Comparison of ENCODE assay signal across 22 mouse cellular contexts in the genomic region with DNA sequence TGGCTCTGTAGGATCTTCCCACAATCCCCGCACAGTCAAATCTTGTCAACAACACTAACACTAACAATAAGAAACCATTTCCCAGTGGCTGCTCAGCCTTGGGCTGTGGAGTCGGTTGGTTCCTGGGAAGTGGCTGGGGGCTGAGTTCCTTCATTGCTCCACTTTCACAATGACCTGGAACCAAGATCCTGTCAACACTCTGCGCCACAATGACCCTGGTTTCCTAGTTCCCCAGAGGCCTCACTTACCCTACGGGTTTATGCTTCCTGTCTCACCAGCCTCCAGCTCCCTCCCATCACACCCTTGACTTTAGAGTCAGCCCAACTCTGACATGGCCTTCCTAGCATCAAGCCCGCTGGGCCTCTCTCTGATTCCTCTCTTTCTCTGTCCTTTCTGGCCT.
"Had no signal": no experiment of that assay in that cellular context is flagged by ENCODE, and none has a peak within 500 bp of the region (broad histone marks: within the 10 kb centered on the region; RNA-seq: fewer than 3 reads in every experiment).

No protein-coding gene starts in this region.

- ATAC-seq: intestine, postnatal 0 days; midbrain, embryonic 13.5 days; midbrain, embryonic 16.5 days had no signal

- DNase-seq: kidney, adult 8-10 months; kidney, postnatal 14 days; kidney, postnatal 4 days; layer of hippocampus, adult 9-11 months; liver; liver, embryonic 13.5 days; lung, postnatal 36 days; retina, postnatal 1 day; right cerebral cortex, postnatal 25 days; spleen, adult 18-20 months; thymus, postnatal 25 days had no signal

- H3K9ac ChIP-seq: limb, embryonic 13.5 days; liver, embryonic 13.5 days; midbrain, embryonic 13.5 days; neural tube, embryonic 13.5 days; stomach, embryonic 15.5 days had no signal

- H3K4me3 ChIP-seq: layer of hippocampus, adult 2 months; limb, embryonic 10.5 days; limb, embryonic 13.5 days; liver, embryonic 13.5 days; megakaryocyte, embryonic 14.5 days; midbrain, embryonic 10.5 days; midbrain, embryonic 13.5 days; myocyte; neural tube, embryonic 13.5 days; stomach, embryonic 15.5 days had no signal

- H3K27ac ChIP-seq: layer of hippocampus, adult 2 months; limb, embryonic 10.5 days; limb, embryonic 13.5 days; liver, embryonic 13.5 days; midbrain, embryonic 10.5 days; midbrain, embryonic 13.5 days; neural tube, embryonic 13.5 days; stomach, embryonic 15.5 days had no signal

- H3K4me2 ChIP-seq: limb, embryonic 13.5 days; liver, embryonic 13.5 days; midbrain, embryonic 13.5 days; neural tube, embryonic 13.5 days; stomach, embryonic 15.5 days had no signal

- H3K36me3 ChIP-seq: limb, embryonic 10.5 days; limb, embryonic 13.5 days; liver, embryonic 13.5 days; midbrain, embryonic 10.5 days; midbrain, embryonic 13.5 days; neural tube, embryonic 13.5 days; stomach, embryonic 15.5 days had no signal

- H3K9me3 ChIP-seq: limb, embryonic 10.5 days; limb, embryonic 13.5 days; liver, embryonic 13.5 days; midbrain, embryonic 10.5 days; stomach, embryonic 15.5 days had no signal

- H3K27me3 ChIP-seq: limb, embryonic 13.5 days; liver, embryonic 13.5 days; megakaryocyte, embryonic 14.5 days; midbrain, embryonic 13.5 days; neural tube, embryonic 13.5 days; stomach, embryonic 15.5 days had no signal

- H3K4me1 ChIP-seq: limb, embryonic 13.5 days; liver, embryonic 13.5 days; megakaryocyte, embryonic 14.5 days; midbrain, embryonic 10.5 days; midbrain, embryonic 13.5 days; neural tube, embryonic 13.5 days; stomach, embryonic 15.5 days had no signal
